Mouse (Mus musculus) kidney, embryonic 14.5 days (tissue): Measurements from ENCODE around the gene Ttll1. TPM values are rescaled to one million over a fixed set of nuclear protein-coding genes. Genes with fewer than 3 reads are reported as not detected.

Experiments
- ATAC-seq: fragments of 200-750 bp; cut with Nextera tagmentation; 2 replicates; pipeline ENCODE4 v1.8.0; 2017; ENCODE audit warnings: moderate number of reproducible peaks, mild to moderate bottlenecking, moderate TSS enrichment, moderate library complexity; ENCODE audit not compliant: low FRiP score, low TSS enrichment
- H3K27ac ChIP-seq: fragments of 300-500 bp; sonication (generic); 2 replicates; pipeline ENCODE4 v1.5.1; 2014; ENCODE audit warnings: low read depth, mild to moderate bottlenecking, low read length, moderate library complexity, mixed read lengths
- H3K27me3 ChIP-seq: fragments of 300-500 bp; sonication (generic); 2 replicates; pipeline ENCODE4 v1.6.1; 2014; ENCODE audit warnings: mild to moderate bottlenecking, low read length; ENCODE audit not compliant: control insufficient read depth, insufficient read depth
- H3K36me3 ChIP-seq: fragments of 300-500 bp; sonication (generic); 2 replicates; pipeline ENCODE4 v1.6.1; 2014; ENCODE audit warnings: low read length, mixed read lengths; ENCODE audit not compliant: control insufficient read depth, insufficient read depth
- H3K4me1 ChIP-seq: fragments of 300-500 bp; sonication (generic); 2 replicates; pipeline ENCODE4 v1.6.1; 2014; ENCODE audit warnings: low read length, mixed read lengths; ENCODE audit not compliant: control insufficient read depth, insufficient read depth
- H3K4me2 ChIP-seq: fragments of 300-500 bp; sonication (generic); replicated peaks from 2 replicates; pipeline ENCODE4 v1.6.1; 2014; ENCODE audit warnings: low read depth, mild to moderate bottlenecking, low read length
- H3K4me3 ChIP-seq: fragments of 300-500 bp; sonication (generic); 2 replicates; pipeline ENCODE4 v1.5.1; 2014; ENCODE audit warnings: mild to moderate bottlenecking, low read length
- H3K9ac ChIP-seq: fragments of 300-500 bp; sonication (generic); 2 replicates; pipeline ENCODE4 v1.6.1; 2014; ENCODE audit warnings: low read depth, mild to moderate bottlenecking, low read length, moderate library complexity
- H3K9me3 ChIP-seq: fragments of 300-500 bp; sonication (generic); 2 replicates; pipeline ENCODE4 v1.6.1; 2016; ENCODE audit warnings: low read length; ENCODE audit not compliant: control insufficient read depth
- WGBS: fragments of 180-500 bp; shearing (Covaris S2); extraction: QIAGEN DNeasy Blood & Tissue Kit; methylation state at CpG from one replicate; pipeline ENCODE4 v1.1.7; 2014; 5-methylcytosine and 5-hydroxymethylcytosine counted together
- polyA plus RNA-seq: library from polyadenylated mRNA; unstranded; fragments of >200 nt; fragmentation: Nextera tagmentation; extraction: Ambion mirVana; gene quantifications from 2 replicates; pipeline ENCODE4 v1.2.1, GENCODE M21; 2014

The Ttll1 gene
- polyA plus RNA-seq, 1 experiment from 2014 or later = 19.8 TPM

GRCm38 (mm10) chr15:83457541-83457940 lies 53.2 kb downstream of the Ttll1 start:
- WGBS = 92% methylated on average over 1 of the region's 1 CpGs
- no peak overlapping the region for H3K9ac ChIP-seq
- H3K27me3 ChIP-seq = no peaks in the 10 kb centered on the region
- ATAC-seq = no peak
- no peaks in the 10 kb centered on the region for H3K36me3 ChIP-seq
- H3K4me2 ChIP-seq = no peak overlapping the region
- 0 out of 2 replicates have a peak, but pooled peaks cover under 1% of the 10 kb centered on the region for H3K4me1 ChIP-seq
- H3K27ac ChIP-seq = no peak overlapping the region
- no peak overlapping the region for H3K4me3 ChIP-seq
- H3K9me3 ChIP-seq = no peaks in the 10 kb centered on the region

GRCm38 (mm10) chr15:83455637-83456036 lies 55.1 kb downstream of the Ttll1 start:
- H3K27ac ChIP-seq = no peak overlapping the region
- H3K27me3 ChIP-seq = no peaks in the 10 kb centered on the region
- H3K36me3 ChIP-seq = no peaks in the 10 kb centered on the region
- H3K9ac ChIP-seq = no peak overlapping the region
- no peak overlapping the region for H3K4me2 ChIP-seq
- H3K9me3 ChIP-seq = no peaks in the 10 kb centered on the region
- H3K4me3 ChIP-seq = no peak overlapping the region
- H3K4me1 ChIP-seq = peaks cover 10% of the 10 kb centered on the region
- 87% methylated on average over 5 of the region's 5 CpGs for WGBS
- no peak for ATAC-seq

GRCm38 (mm10) chr15:83455034-83455433 lies 55.7 kb downstream of the Ttll1 start:
- no peaks in the 10 kb centered on the region for H3K9me3 ChIP-seq

GRCm38 (mm10) chr15:83454419-83454818 lies 56.3 kb downstream of the Ttll1 start:
- no peak for ATAC-seq
- WGBS = 75% methylated on average over 7 of the region's 7 CpGs
- Histone ChIP-seq H3K27me3 (no peaks in the 10 kb centered on the region), H3K4me2 (no peak overlapping the region), H3K36me3 (no peaks in the 10 kb centered on the region), H3K9ac (no peak overlapping the region), H3K27ac (no peak overlapping the region), H3K4me1 (peaks cover 10% of the 10 kb centered on the region), H3K4me3 (no peak overlapping the region), H3K9me3 (no peaks in the 10 kb centered on the region)

More at GRCm38 (mm10) chr15:83455034-83455433, 55.7 kb downstream of the Ttll1 start:
- H3K36me3 ChIP-seq = no peaks in the 10 kb centered on the region
- no peaks in the 10 kb centered on the region for H3K27me3 ChIP-seq
- peaks cover 10% of the 10 kb centered on the region for H3K4me1 ChIP-seq
- ATAC-seq = no peak
- H3K27ac ChIP-seq = no peak overlapping the region
- H3K4me2 ChIP-seq = no peak overlapping the region
- H3K9ac ChIP-seq = no peak overlapping the region
- WGBS = 59% methylated on average over 3 of the region's 3 CpGs
- no peak overlapping the region for H3K4me3 ChIP-seq

- H3K27ac ChIP-seq = no peak overlapping the region
- H3K4me2 ChIP-seq = no peak overlapping the region
- no peak for ATAC-seq
- H3K4me1 ChIP-seq = peaks cover 10% of the 10 kb centered on the region
- H3K27me3 ChIP-seq = no peaks in the 10 kb centered on the region
- no peak overlapping the region for H3K4me3 ChIP-seq
- no peak overlapping the region for H3K9ac ChIP-seq
- WGBS = 81% methylated on average over 3 of the region's 3 CpGs
- H3K36me3 ChIP-seq = no peaks in the 10 kb centered on the region
- H3K9me3 ChIP-seq = no peaks in the 10 kb centered on the region
Observed at GRCm38 (mm10) chr15:83453879-83454278, 56.8 kb downstream of the Ttll1 start.

- WGBS = 73% methylated on average over 7 of the region's 7 CpGs
- no peaks in the 10 kb centered on the region for H3K36me3 ChIP-seq
- H3K4me2 ChIP-seq = no peak overlapping the region
- no peak overlapping the region for H3K9ac ChIP-seq
- no peak overlapping the region for H3K4me3 ChIP-seq
- no peaks in the 10 kb centered on the region for H3K9me3 ChIP-seq
- no peak for ATAC-seq
- no peaks in the 10 kb centered on the region for H3K27me3 ChIP-seq
- no peak overlapping the region for H3K27ac ChIP-seq
- H3K4me1 ChIP-seq = peaks cover 15% of the 10 kb centered on the region
Observed at GRCm38 (mm10) chr15:83452219-83452760, 58.4 kb downstream of the Ttll1 start.

- Histone ChIP-seq H3K4me2 (no peak overlapping the region), H3K27ac (no peak overlapping the region), H3K9me3 (no peaks in the 10 kb centered on the region), H3K27me3 (no peaks in the 10 kb centered on the region), H3K4me1 (peaks cover 16% of the 10 kb centered on the region), H3K9ac (no peak overlapping the region), H3K36me3 (no peaks in the 10 kb centered on the region), H3K4me3 (no peak overlapping the region)
- 81% methylated on average over 7 of the region's 7 CpGs for WGBS
- no peak for ATAC-seq
Observed at GRCm38 (mm10) chr15:83451621-83452210, 59.0 kb downstream of the Ttll1 start.

GRCm38 (mm10) chr15:83450007-83450406 lies 60.7 kb downstream of the Ttll1 start:
- no peaks in the 10 kb centered on the region for H3K9me3 ChIP-seq
- H3K27ac ChIP-seq = no peak overlapping the region
- no peaks in the 10 kb centered on the region for H3K27me3 ChIP-seq
- no peak overlapping the region for H3K9ac ChIP-seq
- peaks cover 16% of the 10 kb centered on the region for H3K4me1 ChIP-seq
- 66% methylated on average over 2 of the region's 2 CpGs for WGBS
- H3K4me2 ChIP-seq = no peak overlapping the region
- no peak for ATAC-seq
- H3K4me3 ChIP-seq = no peak overlapping the region
- H3K36me3 ChIP-seq = no peaks in the 10 kb centered on the region

GRCm38 (mm10) chr15:83448646-83449045 lies 62.0 kb downstream of the Ttll1 start:
- peaks cover 19% of the 10 kb centered on the region for H3K4me1 ChIP-seq
- H3K4me3 ChIP-seq = no peak overlapping the region
- H3K4me2 ChIP-seq = no peak overlapping the region
- ATAC-seq = no peak
- H3K27ac ChIP-seq = no peak overlapping the region
- no peaks in the 10 kb centered on the region for H3K36me3 ChIP-seq
- no peak overlapping the region for H3K9ac ChIP-seq
- no peaks in the 10 kb centered on the region for H3K9me3 ChIP-seq
- WGBS = 69% methylated on average over 5 of the region's 5 CpGs
- no peaks in the 10 kb centered on the region for H3K27me3 ChIP-seq
